Mouse (Mus musculus) embryonic stem cell, embryonic (primary cell): ENCODE data around the gene Sec22a.

ENCODE experiments used
- CTCF ChIA-PET, 4 experiments: fragments of 300-600 bp in 2 of 4; fragments of 350-600 bp in 2 of 4; sonication (Branson Sonifier 250); formaldehyde crosslinking; loops; one replicate each; lab custom pipeline; 2022; ENCODE audit warnings: inconsistent platforms in 2 of 4; lab: Charles Lee
- POLR2A ChIA-PET, 4 experiments: fragments of 300-600 bp in 2 of 4; fragments of 350-600 bp in 2 of 4; sonication (Branson Sonifier 250); formaldehyde crosslinking; loops; one replicate each; lab custom pipeline; 2022; ENCODE audit warnings: antibody characterized with exemption in 4 of 4, inconsistent platforms in 1 of 4; lab: Charles Lee

Gene Sec22a

GRCm38 (mm10) chr16:35363150-35364062, at the start of gene Sec22a:
Gene Sec22a (minus strand): TSS chr16:35363918.
- CTCF ChIA-PET: interaction anchor here in 3 of 4 experiments (0.5 to 2.4 kb wide), 9 partner anchors 44 to 461 kb away, joined by 3 to 11 read pairs (median 3); partner anchors contain the start of gene Sema5b (in 1 of the 3)
- POLR2A ChIA-PET: interaction anchor here (0.6 to 2.5 kb wide), 42 partner anchors 10 to 1285 kb away, joined by 3 to 16 read pairs (median 4); partner anchors contain the start of genes Hacd2 (in 1 of the 4), Pdia5 (in 1 of the 4) and Sema5b (in 1 of the 4)

- ChIA-PET CTCF (interaction anchor here in 2 of 4 experiments (1.0 to 1.3 kb wide), 3 partner anchors 134 to 221 kb away, joined by 3 read pairs; no protein-coding TSS in a partner anchor), POLR2A (interaction anchor here in 1 of 4 experiments (0.6 to 1.6 kb wide), 3 partner anchors 13 to 43 kb away, joined by 3 to 6 read pairs (median 6); partner anchors contain the start of gene Sec22a)
These were observed 43.0 kb upstream of the Sec22a start for GRCm38 (mm10) chr16:35406706-35407105.

DNA sequence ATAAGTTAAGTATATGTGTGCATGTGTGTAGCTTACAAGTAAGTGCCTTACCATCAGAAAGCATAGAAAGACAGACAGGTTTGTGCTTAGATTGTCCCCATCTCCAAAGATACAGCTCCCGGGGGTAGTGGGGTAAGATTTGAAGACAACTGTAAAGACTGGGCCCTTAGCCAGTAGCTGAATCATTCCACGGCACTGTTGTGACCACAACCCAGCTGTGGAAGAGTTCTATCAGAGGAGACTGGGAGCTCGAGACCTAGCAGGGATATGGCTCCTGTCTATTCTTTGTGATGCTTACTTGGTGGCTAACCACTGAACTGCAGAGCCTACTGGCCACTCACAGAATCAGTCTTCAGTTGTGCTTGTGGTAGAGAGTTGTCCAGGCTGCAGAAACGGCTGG, 42.4 kb upstream of the Sec22a start:
- ChIA-PET POLR2A (interaction anchor here in 2 of 4 experiments (0.6 to 2.2 kb wide), 4 partner anchors 35 to 80 kb away, joined by 3 to 7 read pairs (median 4); partner anchors contain the start of gene Sec22a (in 2 of the 2)), CTCF (interaction anchor here in 3 of 4 experiments (0.5 to 2.2 kb wide), 4 partner anchors 16 to 455 kb away, joined by 3 to 5 read pairs (median 3); no protein-coding TSS in a partner anchor)

DNA sequence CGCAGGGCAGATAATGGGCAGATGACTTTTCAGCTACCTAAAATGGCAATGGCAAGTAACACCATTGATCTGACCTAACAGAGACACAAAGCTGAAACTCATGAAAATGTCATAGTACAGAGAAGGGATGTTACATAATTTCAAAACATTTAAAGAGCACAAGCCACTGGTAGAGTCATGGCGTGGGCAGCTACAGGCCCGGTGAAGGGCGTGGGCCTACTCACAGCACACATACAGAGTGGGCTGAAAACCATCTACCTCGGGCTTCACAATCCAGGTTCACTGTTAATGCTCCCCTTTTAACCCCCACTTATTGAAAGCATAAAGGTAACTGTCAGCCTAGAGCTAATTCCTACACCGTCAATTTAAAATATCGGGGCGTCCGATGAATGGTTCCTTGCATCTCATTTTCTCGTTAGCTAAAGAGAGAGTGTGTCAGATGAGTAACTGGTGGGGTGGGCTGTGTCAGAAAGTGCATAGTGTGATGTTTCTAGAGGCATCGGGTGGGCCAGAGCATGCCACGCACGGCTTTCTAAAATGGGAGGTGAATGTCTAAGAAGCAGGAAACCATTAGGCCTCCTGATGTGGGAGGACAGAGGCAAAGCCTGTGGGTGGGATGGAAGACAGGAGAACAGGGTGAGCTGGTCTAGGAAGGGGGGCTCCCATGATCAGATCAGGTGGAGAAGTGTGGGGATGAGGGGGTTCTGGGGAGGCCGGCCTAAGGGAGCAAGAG, 41.8 kb upstream of the Sec22a start:
- ChIA-PET POLR2A (interaction anchor here in 2 of 4 experiments (0.6 to 2.2 kb wide), 10 partner anchors 8 to 367 kb away, joined by 3 to 7 read pairs (median 3); partner anchors contain the start of gene Sec22a (in 1 of the 2)), CTCF (interaction anchor here in 3 of 4 experiments (0.5 to 2.2 kb wide), 3 partner anchors 13 to 135 kb away, joined by 3 to 5 read pairs (median 4); no protein-coding TSS in a partner anchor)

DNA sequence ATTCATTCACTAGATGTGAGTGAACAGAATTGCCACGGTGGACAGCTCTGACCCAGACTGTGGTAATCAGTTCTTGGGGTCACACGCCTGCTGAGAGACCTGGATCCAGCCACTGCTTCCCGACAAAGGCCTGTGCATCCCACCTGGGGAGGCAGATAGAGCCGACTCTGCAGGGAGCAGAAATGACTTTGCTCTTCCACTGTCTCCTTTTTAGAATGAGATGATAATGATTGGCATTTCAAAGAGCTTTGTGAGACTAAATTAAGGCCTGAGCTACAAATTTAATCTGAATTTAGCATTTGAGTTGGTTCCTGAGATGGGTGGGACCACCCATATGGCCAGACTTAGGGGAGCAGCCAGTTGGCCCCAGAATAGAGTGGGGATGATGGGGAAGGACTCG, 41.1 kb upstream of the Sec22a start:
- CTCF ChIA-PET: interaction anchor here in 2 of 4 experiments (0.5 to 2.2 kb wide), 2 partner anchors 14 to 18 kb away, joined by 4 to 5 read pairs; no protein-coding TSS in a partner anchor
- POLR2A ChIA-PET: interaction anchor here in 2 of 4 experiments (0.6 to 2.2 kb wide), 9 partner anchors 8 to 368 kb away, joined by 3 to 7 read pairs (median 3); partner anchors contain the start of gene Sec22a (in 1 of the 2)

GRCm38 (mm10) chr16:35403891-35404290, 40.2 kb upstream of the Sec22a start:
- ChIA-PET CTCF (interaction anchor here in 1 of 4 experiments (2.2 kb wide), 1 partner anchor 19 kb away, joined by 5 read pairs; no protein-coding TSS in a partner anchor), POLR2A (no interaction called here)

DNA sequence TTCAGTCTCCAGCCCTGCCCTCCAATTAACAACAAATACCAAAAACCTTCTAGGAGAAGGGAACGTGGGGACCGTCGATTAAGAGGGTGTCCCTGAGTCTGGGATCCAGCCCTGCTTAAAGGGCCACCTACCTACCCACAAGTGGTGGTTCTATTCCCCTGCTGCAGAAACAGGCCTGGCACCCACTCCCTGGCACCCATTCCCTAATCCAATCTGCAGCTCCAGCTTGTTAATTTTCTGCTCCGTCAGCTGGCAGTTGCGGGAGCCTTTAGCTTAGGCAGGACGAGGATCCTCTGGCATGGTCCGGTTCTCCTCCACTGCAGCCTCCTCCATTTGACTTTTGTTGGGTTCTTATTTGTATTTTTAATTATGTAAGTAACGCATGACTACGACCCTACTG, 39.6 kb upstream of the Sec22a start:
- POLR2A ChIA-PET: interaction anchor here in 1 of 4 experiments (0.5 to 0.6 kb wide), 2 partner anchors 21 to 158 kb away, joined by 3 to 4 read pairs; no protein-coding TSS in a partner anchor
- CTCF ChIA-PET: no interaction called here

DNA sequence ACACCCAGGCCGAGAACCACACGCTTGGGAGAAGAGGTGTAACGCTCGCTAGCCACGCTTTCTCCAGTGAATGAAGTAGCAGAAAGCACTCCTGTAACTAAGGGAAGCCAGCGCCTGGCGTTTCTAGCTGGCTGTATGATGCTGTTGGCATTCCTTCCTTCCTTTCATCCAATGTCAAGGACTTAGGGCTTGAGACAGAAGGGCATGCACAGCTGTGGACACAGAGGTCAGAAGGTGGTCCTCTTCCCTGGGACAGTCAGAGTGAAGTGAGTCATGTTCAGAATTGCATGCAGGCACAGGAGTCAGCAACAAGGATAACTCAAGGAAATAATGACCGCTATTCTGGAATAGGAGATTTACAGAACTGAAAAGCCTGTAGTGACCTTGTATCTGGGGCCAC, 29.1 kb upstream of the Sec22a start:
- POLR2A ChIA-PET: no interaction called here

DNA sequence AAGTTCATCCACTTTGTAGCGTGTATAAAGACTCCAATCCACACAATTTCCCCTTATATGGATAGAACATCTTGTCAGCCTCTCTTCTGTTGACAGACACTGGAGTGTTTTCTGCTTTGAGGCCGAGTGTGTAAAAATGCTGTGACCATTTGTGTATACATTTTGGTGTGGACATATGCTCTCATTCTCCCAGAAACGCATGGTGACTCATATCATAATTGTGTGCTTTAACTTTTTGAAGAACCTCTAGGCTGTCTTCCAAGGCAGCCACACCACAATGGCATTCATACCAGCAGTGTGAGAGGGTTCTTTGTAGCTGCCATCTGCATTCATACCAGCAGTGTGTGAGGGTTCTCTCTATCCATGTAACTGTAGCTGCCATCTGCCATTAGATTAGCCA, 21.9 kb upstream of the Sec22a start:
- CTCF ChIA-PET: no interaction called here
- POLR2A ChIA-PET: no interaction called here

More for the DNA sequence above, 29.1 kb upstream of the Sec22a start:
- CTCF ChIA-PET: no interaction called here

DNA sequence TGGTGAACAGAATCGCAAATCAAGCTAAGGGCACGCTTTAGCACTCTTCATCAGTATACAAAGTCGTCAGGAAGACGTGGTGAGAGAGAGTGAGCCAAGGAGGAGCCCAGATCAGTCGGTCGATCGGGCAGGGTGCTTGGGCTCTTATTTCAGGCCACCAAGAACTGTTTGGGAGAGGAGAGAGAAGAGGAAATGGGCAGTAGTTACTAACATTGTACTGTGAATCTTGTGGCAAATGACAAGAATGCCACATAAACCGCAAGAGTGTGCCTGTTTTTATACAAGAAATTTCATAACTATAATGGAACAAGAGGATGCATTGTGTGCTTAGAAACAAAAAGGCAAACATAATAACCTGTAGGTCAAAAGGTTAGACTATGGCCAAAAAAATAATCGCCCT, 16.3 kb upstream of the Sec22a start:
- CTCF ChIA-PET: interaction anchor here in 2 of 4 experiments (1.1 kb wide), 2 partner anchors 9 to 19 kb away, joined by 3 to 5 read pairs; no protein-coding TSS in a partner anchor

GRCm38 (mm10) chr16:35379344-35379743, 15.6 kb upstream of the Sec22a start:
- ChIA-PET CTCF (interaction anchor here in 2 of 4 experiments (1.1 kb wide), 2 partner anchors 10 to 19 kb away, joined by 3 to 5 read pairs; no protein-coding TSS in a partner anchor), POLR2A (interaction anchor here in 2 of 4 experiments (0.5 to 0.7 kb wide), 3 partner anchors 10 to 62 kb away, joined by 3 to 6 read pairs (median 5); partner anchors contain the start of gene Sec22a (in 1 of the 2))

More for the DNA sequence above, 16.3 kb upstream of the Sec22a start:
- POLR2A ChIA-PET: interaction anchor here in 2 of 4 experiments (0.5 to 1.2 kb wide), 3 partner anchors 10 to 161 kb away, joined by 3 to 5 read pairs (median 3); partner anchors contain the start of genes Sec22a (in 1 of the 2) and Sema5b (in 1 of the 2)

DNA sequence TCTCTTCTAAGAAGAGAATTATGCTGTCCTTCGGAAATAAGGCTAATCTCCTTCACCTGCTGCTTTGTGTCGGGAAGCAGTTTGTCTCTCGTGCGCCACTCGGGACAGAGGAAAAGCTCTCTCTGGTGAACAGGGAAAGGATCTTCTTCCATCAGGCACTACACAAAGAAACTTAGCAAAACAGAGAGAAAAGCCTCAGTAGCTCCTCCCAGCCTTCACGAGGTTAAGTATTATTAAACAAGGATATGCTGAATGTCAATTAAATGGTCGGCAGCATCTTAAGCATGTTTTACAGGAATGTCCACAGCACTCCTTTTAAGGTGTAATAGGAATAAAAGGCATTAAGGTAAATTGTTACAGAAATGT, 328 bp upstream of the Sec22a start:
- CTCF ChIA-PET: interaction anchor here in 3 of 4 experiments (0.5 to 2.4 kb wide), 8 partner anchors 44 to 397 kb away, joined by 3 to 11 read pairs (median 4); partner anchors contain the start of gene Sema5b (in 1 of the 3)
- POLR2A ChIA-PET: interaction anchor here (0.5 to 2.5 kb wide), 39 partner anchors 10 to 1114 kb away, joined by 3 to 16 read pairs (median 4); partner anchors contain the start of genes Hacd2 (in 1 of the 4), Pdia5 (in 1 of the 4) and Sema5b (in 1 of the 4)

GRCm38 (mm10) chr16:35362221-35362620, 1.5 kb downstream of the Sec22a start:
- CTCF ChIA-PET: interaction anchor here in 1 of 4 experiments (0.5 kb wide), 1 partner anchor 90 kb away, joined by 4 read pairs; no protein-coding TSS in a partner anchor
- POLR2A ChIA-PET: interaction anchor here in 2 of 4 experiments (0.6 to 2.5 kb wide), 6 partner anchors 15 to 424 kb away, joined by 3 to 9 read pairs (median 4); no protein-coding TSS in a partner anchor

- ChIA-PET POLR2A (no interaction called here), CTCF (interaction anchor here in 2 of 4 experiments (0.5 to 1.2 kb wide), 13 partner anchors 19 to 458 kb away, joined by 3 to 11 read pairs (median 4); partner anchors contain the start of gene Sema5b (in 2 of the 2))
These were observed 3.1 kb downstream of the Sec22a start for GRCm38 (mm10) chr16:35360593-35360992.

DNA sequence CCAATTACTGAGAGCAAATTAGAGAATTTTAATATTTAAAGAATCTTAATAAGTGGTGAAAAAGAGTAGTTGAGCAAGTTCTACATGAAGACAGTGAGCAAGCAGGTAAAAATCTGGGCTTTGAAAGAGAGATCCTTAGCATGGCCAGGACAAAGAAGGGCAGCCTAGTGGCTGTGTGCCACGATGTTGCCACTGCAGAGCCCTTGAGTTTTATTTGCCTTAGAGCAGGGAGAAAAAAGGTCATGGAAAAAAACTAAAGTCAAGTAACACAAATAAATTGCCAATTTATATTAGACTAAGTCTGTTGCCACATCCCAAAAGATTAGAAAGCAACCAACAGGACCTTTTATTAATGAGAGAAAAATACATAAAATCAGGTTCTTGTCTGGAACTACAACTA, 6.3 kb downstream of the Sec22a start:
- CTCF ChIA-PET: no interaction called here
- POLR2A ChIA-PET: no interaction called here

GRCm38 (mm10) chr16:35330451-35330850, 33.3 kb downstream of the Sec22a start:
- CTCF ChIA-PET: no interaction called here

DNA sequence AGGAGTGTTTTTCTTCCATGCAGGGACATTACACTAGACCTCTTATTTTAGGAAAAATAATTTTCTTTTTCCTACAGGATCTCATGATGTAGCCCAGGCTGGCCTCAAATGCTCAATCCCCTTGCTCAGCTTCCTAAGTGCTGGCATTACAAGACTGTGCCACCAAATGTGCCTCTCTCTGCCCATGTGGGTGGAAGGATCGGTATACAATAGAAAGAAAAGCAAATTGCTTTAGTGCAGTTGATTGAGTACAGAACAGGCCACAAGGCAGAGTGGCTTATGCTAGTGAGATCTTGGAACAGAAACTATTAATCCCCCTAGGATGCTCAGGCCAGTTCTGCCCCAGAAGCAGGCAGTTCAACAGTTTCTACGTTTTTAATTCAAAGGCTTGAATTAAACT, 43.9 kb downstream of the Sec22a start:
- CTCF ChIA-PET: interaction anchor here in 3 of 4 experiments (0.6 to 2.0 kb wide), 15 partner anchors 10 to 1499 kb away, joined by 3 to 15 read pairs (median 5); partner anchors contain the start of genes Sema5b (in 3 of the 3) and Sec22a (in 1 of the 3)
- POLR2A ChIA-PET: interaction anchor here in 1 of 4 experiments (0.8 kb wide), 1 partner anchor 23 kb away, joined by 3 read pairs; no protein-coding TSS in a partner anchor

More at GRCm38 (mm10) chr16:35330451-35330850, 33.3 kb downstream of the Sec22a start:
- POLR2A ChIA-PET: interaction anchor here in 1 of 4 experiments (0.6 kb wide), 1 partner anchor 830 kb away, joined by 3 read pairs; no protein-coding TSS in a partner anchor
